Mouse (Mus musculus) left cerebral cortex, adult 8-10 months (tissue): ENCODE measurements around the gene Sort1. TPM values are rescaled to one million over a fixed set of nuclear protein-coding genes. Genes with fewer than 3 reads are reported as not detected.

Experiments used
- DNase-seq, 2 experiments: peaks; one replicate each; pipeline ENCODE4 v3.0.0; 2022; ENCODE audit warnings: low spot score in 2 of 2
- total RNA-seq, 4 experiments: library from RNA; stranded (reverse); gene quantifications; 2 replicates each; pipeline ENCODE4 v1.2.4; 2022

Sort1 gene
- total RNA-seq, 4 experiments from 2014 or later: 273 to 299 (median 284) TPM

GRCm38 (mm10) chr3:108381945-108382875, 98.3 kb downstream of the Sort1 start:
- DNase-seq: no peak

GRCm38 (mm10) chr3:108383485-108384354, 99.8 kb downstream of the Sort1 start, which contains the start of gene Psrc1:
Gene Psrc1 (plus strand): TSS chr3:108383839.
- peak; percentile 76 to 81 for DNase-seq

DNA sequence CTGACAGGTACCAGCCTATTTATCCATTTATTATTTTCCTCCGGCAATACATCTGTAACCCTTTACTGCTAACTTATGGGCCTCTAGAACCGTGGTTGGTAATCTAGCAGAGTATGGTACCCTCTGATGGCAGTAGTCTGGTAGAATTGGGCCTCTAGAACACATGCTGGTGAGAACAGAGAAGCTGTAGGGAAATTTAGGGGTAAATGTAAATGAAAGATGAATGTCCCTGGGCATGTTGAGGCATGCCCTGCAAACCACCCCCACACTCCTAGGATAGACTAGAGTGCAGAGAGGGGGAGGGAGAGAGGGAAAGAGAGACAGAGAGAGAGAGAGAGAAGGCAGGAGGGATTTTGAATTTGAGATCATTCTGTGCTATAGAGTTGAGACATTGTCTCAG, 100.5 kb downstream of the Sort1 start:
- no peak for DNase-seq

GRCm38 (mm10) chr3:108386186-108386585, 102.3 kb downstream of the Sort1 start:
- DNase-seq: peak in 1 of 2 experiments; percentile 84

GRCm38 (mm10) chr3:108389111-108389545, 105.2 kb downstream of the Sort1 start:
- DNase-seq: peak; percentile 92 to 98

- DNase-seq: no peak
Observed at GRCm38 (mm10) chr3:108392299-108392698, 108.4 kb downstream of the Sort1 start.

GRCm38 (mm10) chr3:108392793-108393192, 108.9 kb downstream of the Sort1 start:
- DNase-seq: no peak

- no peak for DNase-seq
Observed at GRCm38 (mm10) chr3:108398281-108398680, 114.4 kb downstream of the Sort1 start.

- DNase-seq: no peak
Observed at GRCm38 (mm10) chr3:108400442-108400841, 116.6 kb downstream of the Sort1 start.

GRCm38 (mm10) chr3:108401692-108402527, 118.0 kb downstream of the Sort1 start:
- peak in 1 of 2 experiments; percentile 88 for DNase-seq

GRCm38 (mm10) chr3:108402528-108402920, 118.6 kb downstream of the Sort1 start:
- DNase-seq: no peak

GRCm38 (mm10) chr3:108405536-108406305, 121.8 kb downstream of the Sort1 start:
- DNase-seq: peak in 1 of 2 experiments; percentile 83

GRCm38 (mm10) chr3:108406306-108406885, 122.5 kb downstream of the Sort1 start:
- peak in 1 of 2 experiments; percentile 75 for DNase-seq

- DNase-seq: no peak
Observed at GRCm38 (mm10) chr3:108408517-108409008, 124.7 kb downstream of the Sort1 start.

DNA sequence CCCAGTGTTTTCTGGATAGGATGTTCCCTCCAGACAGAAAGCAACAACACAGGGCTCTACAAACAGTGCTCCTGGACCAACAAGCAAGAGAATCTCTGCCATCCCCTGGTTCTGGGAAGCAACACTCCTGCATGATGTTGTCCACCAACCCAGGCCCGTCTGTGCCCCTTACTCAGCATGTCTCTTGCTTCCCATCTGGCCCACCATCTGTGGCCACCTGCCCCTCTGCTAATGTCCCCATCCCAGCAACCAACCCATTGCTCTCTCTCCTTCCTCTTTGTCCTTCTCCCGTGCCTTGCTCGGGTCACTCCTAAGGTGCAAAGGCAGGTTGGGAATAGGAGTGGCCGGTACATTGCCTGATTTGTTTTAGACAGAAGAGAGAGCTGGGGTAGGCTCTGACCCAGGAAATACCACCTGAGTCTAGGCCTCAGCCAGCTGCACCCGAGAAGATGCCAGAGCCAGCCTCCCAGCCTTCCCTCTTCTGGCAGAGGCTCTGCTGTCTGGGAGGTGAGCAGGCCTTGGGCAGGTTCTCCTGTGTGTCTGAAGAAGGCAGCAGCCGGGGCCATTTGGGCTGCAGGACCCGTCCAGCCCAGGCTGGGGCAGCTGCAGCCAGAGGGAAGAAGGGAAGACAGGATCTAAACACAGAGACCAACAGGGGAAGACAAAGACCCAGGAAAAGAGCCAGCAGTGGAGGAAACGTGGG, 125.9 kb downstream of the Sort1 start:
- DNase-seq: no peak

DNA sequence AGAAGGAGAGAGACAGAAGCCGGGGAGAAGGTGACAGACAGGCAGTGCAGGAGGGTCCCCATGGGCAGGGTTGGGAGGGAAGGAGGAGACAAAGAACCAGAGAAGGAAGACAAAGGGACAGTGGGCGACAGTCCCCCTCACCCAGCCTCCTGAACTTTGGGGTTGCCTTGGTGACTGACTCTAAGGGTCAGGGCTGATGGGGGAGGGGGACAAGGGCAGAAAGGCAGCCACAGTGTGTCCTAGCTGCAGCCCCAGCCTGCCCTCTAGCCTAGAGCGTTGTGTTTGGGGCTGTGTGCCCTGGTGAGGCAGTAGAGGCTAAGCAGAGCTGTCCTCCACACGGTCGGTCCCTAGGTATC, 126.5 kb downstream of the Sort1 start:
- no peak for DNase-seq
